Mouse (Mus musculus) central nervous system, embryonic 14 days (tissue): Measurements from ENCODE around the gene Daw1. TPM values are rescaled to one million over a fixed set of nuclear protein-coding genes. Genes with fewer than 3 reads are reported as not detected.

Experiments
- polyA plus RNA-seq: library from polyadenylated mRNA; depleted of rRNA; stranded (reverse); fragments of >200 nt; gene quantifications from 2 replicates; pipeline ENCODE4 v1.2.3, GENCODE M21; 2012; rRNA removed

Daw1 gene
- polyA plus RNA-seq, result 3.1 and 3.3 TPM in 2 replicates

DNA sequence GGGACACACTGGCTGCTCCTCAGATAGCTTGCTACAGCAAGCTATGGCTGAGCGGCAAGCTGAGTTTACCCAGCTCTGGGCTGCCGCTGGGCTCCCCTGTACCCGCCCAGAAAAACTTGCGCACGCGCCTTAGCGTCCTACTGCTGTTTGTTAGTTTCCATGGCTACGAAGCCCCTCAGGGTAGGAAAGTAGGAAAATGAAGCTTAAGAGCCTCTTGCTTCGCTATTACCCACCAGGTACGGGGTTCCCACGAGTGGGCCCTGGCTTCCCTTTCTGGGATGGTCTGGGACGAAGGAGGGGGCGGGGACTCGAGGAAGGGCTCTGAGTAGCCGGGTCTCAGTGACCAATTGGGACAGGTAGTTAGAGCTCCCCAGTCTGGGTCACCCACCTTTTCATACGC is at the start of gene Daw1:
Daw1 (plus strand) TSS at position 150 of the 400 bp plus-strand sequence.

DNA sequence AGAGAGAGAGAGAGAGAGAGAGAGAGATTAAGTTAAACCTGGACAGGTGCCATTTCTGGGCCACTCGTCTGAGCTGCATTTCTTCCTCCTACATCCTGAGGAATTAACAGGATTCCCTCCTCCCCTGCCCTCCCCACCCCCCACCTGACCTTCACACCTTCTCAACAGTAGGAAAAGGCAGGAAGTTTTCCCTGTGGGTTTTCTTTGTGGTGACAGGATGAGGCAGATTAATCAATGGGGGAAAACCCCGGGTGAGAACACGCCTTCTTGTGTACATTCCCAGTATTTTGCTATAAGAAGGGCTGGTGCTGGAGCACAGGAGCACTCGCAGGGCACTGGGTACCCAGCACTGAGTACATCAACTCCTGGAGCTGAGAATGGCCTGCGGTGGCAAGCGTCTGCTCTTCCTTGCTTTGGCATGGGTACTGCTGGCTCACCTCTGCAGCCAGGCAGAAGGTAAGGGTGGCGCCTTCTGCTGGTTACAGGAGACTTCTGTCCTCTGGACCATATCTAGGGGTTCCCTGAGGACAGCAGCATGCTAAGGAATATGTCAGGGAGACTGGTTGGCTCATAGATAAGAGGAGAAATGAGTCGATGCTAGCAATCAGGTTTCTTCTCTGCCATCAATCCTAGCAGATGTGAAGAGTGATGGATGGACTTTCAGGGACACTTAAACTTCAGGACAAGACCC is 43.0 kb upstream of the Daw1 start, which contains the start of gene Ccl20:
Ccl20 (plus strand) TSS at position 320 of the 691 bp plus-strand sequence.

Other genes starting within 250 kb of the Daw1 start
- 2.0 and 2.1 TPM in 2 replicates for gene A030005L19Rik, start 246.4 kb upstream of the Daw1 start, polyA plus RNA-seq
- 0.16 and 0.23 TPM in 2 replicates for gene A030014E15Rik, start 234.8 kb upstream of the Daw1 start, polyA plus RNA-seq
- not detected in 2 replicates for gene Gm6217, start 228.4 kb upstream of the Daw1 start, polyA plus RNA-seq
- gene A030003K21Rik, start 216.4 kb upstream of the Daw1 start, polyA plus RNA-seq, result not detected in 2 replicates
- gene Gm7544, start 203.7 kb upstream of the Daw1 start, polyA plus RNA-seq, result not detected in 2 replicates
- not detected in 2 replicates for gene Gm47955, start 199.5 kb upstream of the Daw1 start, polyA plus RNA-seq
- not detected in 2 replicates for gene Gm47959, start 159.2 kb upstream of the Daw1 start, polyA plus RNA-seq
- 0.80 and 0.91 TPM in 2 replicates for gene Slc19a3, start 121.3 kb upstream of the Daw1 start, polyA plus RNA-seq
- not detected in 2 replicates for gene Krtap28-10, start 117.3 kb upstream of the Daw1 start, polyA plus RNA-seq
- gene Gm47969, start 114.8 kb upstream of the Daw1 start, polyA plus RNA-seq, result 0.06 TPM in 1 of 2 replicates, not detected in the other
- not detected in 2 replicates for gene A030005K14Rik, start 100.4 kb upstream of the Daw1 start, polyA plus RNA-seq
- gene Krtap28-13, start 98.8 kb upstream of the Daw1 start, polyA plus RNA-seq, result not detected in 2 replicates
- gene Ccl20, start 43.0 kb upstream of the Daw1 start, polyA plus RNA-seq, result 0.21 TPM in 1 of 2 replicates, not detected in the other
- 7.1 and 8.4 TPM in 2 replicates for gene Sphkap, start 248.4 kb downstream of the Daw1 start, polyA plus RNA-seq